Mouse (Mus musculus): ENCODE data around the gene Espn. TPM values are rescaled to one million over a fixed set of nuclear protein-coding genes. Genes with fewer than 3 reads are reported as not detected.
A peak's percentile ranks its signal among the peaks of the same experiment; 100 is the strongest.

Gene Espn
- total and polyA plus RNA-seq, 2 experiments from 2014 or later, result 0.47 to 0.71 TPM

DNA sequence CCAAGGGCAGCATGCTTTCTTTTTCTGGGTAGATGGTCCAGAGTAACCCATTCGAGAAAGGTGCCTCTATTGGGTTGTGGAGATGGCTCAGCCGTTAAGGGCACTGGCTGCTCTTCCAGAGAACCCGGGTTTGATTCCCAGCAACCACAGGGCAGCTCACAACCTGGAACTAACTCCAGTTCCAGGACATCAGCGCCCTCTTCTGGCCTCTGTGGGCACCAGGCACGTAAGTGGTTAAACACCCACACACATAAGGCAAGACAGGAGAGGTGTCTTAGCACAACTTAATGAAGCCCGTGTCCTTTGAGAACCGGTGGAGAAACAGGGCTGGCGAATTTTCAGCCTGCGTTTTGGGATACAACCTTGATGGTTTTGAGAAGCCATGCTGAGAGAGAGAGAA, 77.6 kb downstream of the Espn start:
- ATAC-seq, result no peak
- Histone ChIP-seq H3K9ac (replicated peaks; ENCODE audit: low read length) (no peak overlapping the region), H3K9me3 (ENCODE audit: low read length) (no peaks in the 10 kb centered on the region), H3K27ac (no peak overlapping the region), H3K4me2 (ENCODE audit: low read depth, low read length) (no peak overlapping the region), H3K27me3 (ENCODE audit: insufficient read depth, low read length) (no peaks in the 10 kb centered on the region), H3K4me1 (ENCODE audit: insufficient read depth, low read length) (0 out of 2 replicates have a peak, but pooled peaks cover 8% of the 10 kb centered on the region), H3K4me3 (ENCODE audit: low read length) (no peak overlapping the region), H3K36me3 (ENCODE audit: insufficient read depth, low read length) (no peaks in the 10 kb centered on the region)
- TF ChIP-seq CTCF (IDR thresholded peaks at IDR 0.05; ENCODE audit: low read depth), result peak; percentile 16; the same call in 1 of the 2 replicates
- WGBS, result 89% methylated on average over 9 of the region's 9 CpGs
- DNase-seq (ENCODE audit: low spot score), result no peak

DNA sequence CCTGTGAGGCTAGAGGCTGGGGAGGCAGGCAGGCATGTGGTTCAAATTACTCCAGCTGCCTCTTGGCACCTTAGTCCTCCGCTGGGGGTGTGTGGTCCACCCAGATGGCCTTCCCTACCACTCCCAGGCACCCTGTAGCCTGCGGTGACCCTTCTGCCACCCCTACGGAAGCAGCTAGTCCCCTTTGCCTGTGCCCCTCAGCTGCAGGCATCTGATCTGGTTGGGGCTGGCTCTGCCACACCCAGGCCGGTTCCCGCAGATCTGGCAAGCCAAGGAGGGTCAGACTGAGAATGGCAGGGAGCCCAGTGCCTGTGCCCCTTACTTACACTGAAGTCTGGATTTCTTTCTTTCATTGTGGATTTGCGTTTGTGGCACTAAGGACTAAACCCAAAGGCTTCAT, 78.5 kb downstream of the Espn start:
- H3K4me1 ChIP-seq (ENCODE audit: insufficient read depth, low read length), result 0 out of 2 replicates have a peak, but pooled peaks cover 8% of the 10 kb centered on the region
- DNase-seq (ENCODE audit: low spot score), result no peak
- WGBS, result 52% methylated on average over 6 of the region's 6 CpGs
- no peak overlapping the region for H3K4me3 ChIP-seq (ENCODE audit: low read length)
- no peaks in the 10 kb centered on the region for H3K9me3 ChIP-seq (ENCODE audit: low read length)
- no peak for ATAC-seq
- no peaks in the 10 kb centered on the region for H3K27me3 ChIP-seq (ENCODE audit: insufficient read depth, low read length)
- no peak overlapping the region for H3K27ac ChIP-seq
- H3K4me2 ChIP-seq (ENCODE audit: low read depth, low read length), result no peak overlapping the region
- no peaks in the 10 kb centered on the region for H3K36me3 ChIP-seq (ENCODE audit: insufficient read depth, low read length)
- TF ChIP-seq CTCF (IDR thresholded peaks at IDR 0.05; ENCODE audit: low read depth), result no peak
- no peak overlapping the region for H3K9ac ChIP-seq (replicated peaks; ENCODE audit: low read length)

GRCm38 (mm10) chr4:152072655-152073054, 79.5 kb downstream of the Espn start:
- peak overlapping the region; percentile 18; the same call in 1 of the 2 replicates for H3K4me2 ChIP-seq (ENCODE audit: low read depth, low read length)
- no peaks in the 10 kb centered on the region for H3K36me3 ChIP-seq (ENCODE audit: insufficient read depth, low read length)
- H3K4me1 ChIP-seq (ENCODE audit: insufficient read depth, low read length), result 0 out of 2 replicates have a peak, but pooled peaks cover 5% of the 10 kb centered on the region
- 37% methylated on average over 10 of the region's 10 CpGs for WGBS
- no peaks in the 10 kb centered on the region for H3K27me3 ChIP-seq (ENCODE audit: insufficient read depth, low read length)
- H3K9ac ChIP-seq (replicated peaks; ENCODE audit: low read length), result no peak overlapping the region
- DNase-seq (ENCODE audit: low spot score) (peak; percentile 40), ATAC-seq (no peak)
- no peaks in the 10 kb centered on the region for H3K9me3 ChIP-seq (ENCODE audit: low read length)
- H3K27ac ChIP-seq, result peak overlapping the region; percentile 52; the same call in 1 of the 2 replicates
- TF ChIP-seq CTCF (IDR thresholded peaks at IDR 0.05; ENCODE audit: low read depth), result no peak
- no peak overlapping the region for H3K4me3 ChIP-seq (ENCODE audit: low read length)

GRCm38 (mm10) chr4:152072121-152072601, 80.0 kb downstream of the Espn start, which contains the start of gene Plekhg5:
Gene Plekhg5 (plus strand): TSS chr4:152072498.
- 30% methylated on average over 10 of the region's 10 CpGs for WGBS
- DNase-seq (ENCODE audit: low spot score), result peak; percentile 66
- TF ChIP-seq CTCF (IDR thresholded peaks at IDR 0.05; ENCODE audit: low read depth), result no peak
- peak within 1 kb of the TSS; percentile 52; the same call in 1 of the 2 replicates for H3K27ac ChIP-seq
- H3K36me3 ChIP-seq (ENCODE audit: insufficient read depth, low read length), result no peaks in the 10 kb centered on the region
- H3K4me1 ChIP-seq (ENCODE audit: insufficient read depth, low read length), result 0 out of 2 replicates have a peak, but pooled peaks cover 5% of the 10 kb centered on the region
- peak; percentile 66 for ATAC-seq
- peak within 1 kb of the TSS; percentile 18; the same call in 1 of the 2 replicates for H3K4me2 ChIP-seq (ENCODE audit: low read depth, low read length)
- no peaks in the 10 kb centered on the region for H3K27me3 ChIP-seq (ENCODE audit: insufficient read depth, low read length)
- no peak within 1 kb of the TSS for H3K4me3 ChIP-seq (ENCODE audit: low read length)
- H3K9ac ChIP-seq (replicated peaks; ENCODE audit: low read length), result no peak within 1 kb of the TSS
- H3K9me3 ChIP-seq (ENCODE audit: low read length), result no peaks in the 10 kb centered on the region

DNA sequence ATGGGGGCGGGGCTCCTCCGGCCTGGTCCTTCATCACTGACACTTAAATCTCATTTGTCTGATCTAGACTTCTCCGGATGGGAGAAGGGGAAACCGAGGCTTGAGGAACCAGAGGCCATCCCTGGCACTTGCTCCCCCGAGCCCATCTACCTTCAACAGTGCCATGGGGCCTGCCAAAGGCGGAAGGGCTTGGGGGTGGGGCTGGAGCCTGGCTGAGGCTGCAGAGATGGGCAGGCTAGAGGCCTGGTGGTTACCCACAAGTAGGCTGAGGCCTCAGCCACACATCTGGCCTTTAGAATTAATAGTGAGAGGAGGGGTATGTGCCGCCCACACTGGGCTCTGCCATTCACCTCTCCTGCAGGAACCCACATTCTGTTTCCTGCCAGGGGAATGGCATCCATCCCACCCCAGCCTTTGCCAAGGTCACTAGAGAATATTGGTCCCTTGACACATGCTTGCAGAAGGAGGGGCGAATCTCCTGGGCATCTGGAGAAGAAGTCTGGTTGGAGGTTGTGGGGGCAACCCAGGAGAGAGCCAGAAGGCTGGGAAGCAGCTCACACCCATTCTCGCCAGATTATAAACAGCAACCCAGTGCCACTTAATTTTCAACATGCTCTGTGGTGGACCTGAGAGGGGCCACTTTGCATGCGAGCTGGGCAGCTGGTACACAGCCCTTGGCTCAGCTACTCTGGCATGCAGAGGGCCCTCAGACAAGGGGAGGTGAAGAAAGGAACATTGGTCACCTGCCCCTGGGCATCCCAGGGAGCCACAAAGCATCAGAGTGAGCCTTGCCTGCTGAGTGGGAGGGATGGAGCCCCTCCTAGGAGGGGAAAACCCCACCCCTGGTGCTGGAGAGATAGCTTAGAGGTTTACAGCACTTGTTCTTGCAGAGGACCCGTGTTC, 81.4 kb downstream of the Espn start:
- H3K27me3 ChIP-seq (ENCODE audit: insufficient read depth, low read length), result no peaks in the 10 kb centered on the region
- no peak overlapping the region for H3K9ac ChIP-seq (replicated peaks; ENCODE audit: low read length)
- H3K4me1 ChIP-seq (ENCODE audit: insufficient read depth, low read length), result 0 out of 2 replicates have a peak, but pooled peaks cover 5% of the 10 kb centered on the region
- ATAC-seq (peak; percentile 42), DNase-seq (ENCODE audit: low spot score) (no peak)
- H3K27ac ChIP-seq, result no peak overlapping the region
- H3K4me3 ChIP-seq (ENCODE audit: low read length), result no peak overlapping the region
- no peak overlapping the region for H3K4me2 ChIP-seq (ENCODE audit: low read depth, low read length)
- 69% methylated on average over 11 of the region's 11 CpGs for WGBS
- H3K36me3 ChIP-seq (ENCODE audit: insufficient read depth, low read length), result no peaks in the 10 kb centered on the region
- no peaks in the 10 kb centered on the region for H3K9me3 ChIP-seq (ENCODE audit: low read length)
- TF ChIP-seq CTCF (IDR thresholded peaks at IDR 0.05; ENCODE audit: low read depth), result no peak

Other genes with a start within 250 kb of the Espn start
- 94.5 and 108 TPM in 2 replicates for gene Dnajc11, start 218.7 kb downstream of the Espn start, total RNA-seq (2014; rRNA removed)
- 64.1 and 65.6 TPM in 2 replicates for gene Dnajc11, start 218.7 kb downstream of the Espn start, polyA plus RNA-seq (2015; fragmentation: Nextera tagmentation; extraction: Ambion mirVana)
- 12.1 and 14.9 TPM in 2 replicates for gene Thap3, start 163.4 kb downstream of the Espn start, total RNA-seq (2014; rRNA removed)
- gene Thap3, start 163.4 kb downstream of the Espn start, polyA plus RNA-seq (2015; fragmentation: Nextera tagmentation; extraction: Ambion mirVana), result 42.1 and 47.3 TPM in 2 replicates
- 19.9 and 20.8 TPM in 2 replicates for gene Phf13, start 156.1 kb downstream of the Espn start, total RNA-seq (2014; rRNA removed)
- 14.6 and 15.0 TPM in 2 replicates for gene Phf13, start 156.1 kb downstream of the Espn start, polyA plus RNA-seq (2015; fragmentation: Nextera tagmentation; extraction: Ambion mirVana)
- 12.3 and 14.0 TPM in 2 replicates for gene Klhl21, start 143.6 kb downstream of the Espn start, total RNA-seq (2014; rRNA removed)
- gene Klhl21, start 143.6 kb downstream of the Espn start, polyA plus RNA-seq (2015; fragmentation: Nextera tagmentation; extraction: Ambion mirVana), result 4.5 and 4.8 TPM in 2 replicates
- 7.0 and 8.6 TPM in 2 replicates for gene Zbtb48, start 124.7 kb downstream of the Espn start, total RNA-seq (2014; rRNA removed)
- gene Zbtb48, start 124.7 kb downstream of the Espn start, polyA plus RNA-seq (2015; fragmentation: Nextera tagmentation; extraction: Ambion mirVana), result 10.7 and 16.2 TPM in 2 replicates
- 0.42 and 0.93 TPM in 2 replicates for gene Tas1r1, start 113.8 kb downstream of the Espn start, total RNA-seq (2014; rRNA removed)
- 1.7 TPM in 2 replicates for gene Tas1r1, start 113.8 kb downstream of the Espn start, polyA plus RNA-seq (2015; fragmentation: Nextera tagmentation; extraction: Ambion mirVana)
- gene Nol9, start 113.0 kb downstream of the Espn start, total RNA-seq (2014; rRNA removed), result 33.0 and 39.4 TPM in 2 replicates
- gene Nol9, start 113.0 kb downstream of the Espn start, polyA plus RNA-seq (2015; fragmentation: Nextera tagmentation; extraction: Ambion mirVana), result 17.1 and 17.9 TPM in 2 replicates
- gene Plekhg5, start 79.9 kb downstream of the Espn start, total RNA-seq (2014; rRNA removed), result 20.7 and 21.0 TPM in 2 replicates
- gene Plekhg5, start 79.9 kb downstream of the Espn start, polyA plus RNA-seq (2015; fragmentation: Nextera tagmentation; extraction: Ambion mirVana), result 13.1 and 13.3 TPM in 2 replicates
- 0.22 and 1.6 TPM in 2 replicates for gene Tnfrsf25, start 36.4 kb downstream of the Espn start, total RNA-seq (2014; rRNA removed)
- gene Tnfrsf25, start 36.4 kb downstream of the Espn start, polyA plus RNA-seq (2015; fragmentation: Nextera tagmentation; extraction: Ambion mirVana), result 0.48 and 0.62 TPM in 2 replicates
- not detected in 2 replicates for gene Hes2, start 6.5 kb upstream of the Espn start, total RNA-seq (2014; rRNA removed)
- gene Hes2, start 6.5 kb upstream of the Espn start, polyA plus RNA-seq (2015; fragmentation: Nextera tagmentation; extraction: Ambion mirVana), result not detected in 2 replicates
- gene Acot7, start 25.8 kb upstream of the Espn start, total RNA-seq (2014; rRNA removed), result 249 and 259 TPM in 2 replicates
- 455 and 488 TPM in 2 replicates for gene Acot7, start 25.8 kb upstream of the Espn start, polyA plus RNA-seq (2015; fragmentation: Nextera tagmentation; extraction: Ambion mirVana)
- gene Gpr153, start 121.9 kb upstream of the Espn start, total RNA-seq (2014; rRNA removed), result 167 and 170 TPM in 2 replicates
- gene Gpr153, start 121.9 kb upstream of the Espn start, polyA plus RNA-seq (2015; fragmentation: Nextera tagmentation; extraction: Ambion mirVana), result 17.1 and 19.0 TPM in 2 replicates
- gene Hes3, start 139.3 kb upstream of the Espn start, total RNA-seq (2014; rRNA removed), result 0.26 and 0.40 TPM in 2 replicates
- 0.15 and 0.19 TPM in 2 replicates for gene Hes3, start 139.3 kb upstream of the Espn start, polyA plus RNA-seq (2015; fragmentation: Nextera tagmentation; extraction: Ambion mirVana)
- 35.3 and 42.6 TPM in 2 replicates for gene Icmt, start 144.9 kb upstream of the Espn start, total RNA-seq (2014; rRNA removed)
- gene Icmt, start 144.9 kb upstream of the Espn start, polyA plus RNA-seq (2015; fragmentation: Nextera tagmentation; extraction: Ambion mirVana), result 15.9 and 16.4 TPM in 2 replicates
- gene Rnf207, start 166.6 kb upstream of the Espn start, total RNA-seq (2014; rRNA removed), result 5.7 and 7.7 TPM in 2 replicates
- 6.6 and 6.9 TPM in 2 replicates for gene Rnf207, start 166.6 kb upstream of the Espn start, polyA plus RNA-seq (2015; fragmentation: Nextera tagmentation; extraction: Ambion mirVana)
- gene Rpl22, start 173.4 kb upstream of the Espn start, total RNA-seq (2014; rRNA removed), result 164 and 185 TPM in 2 replicates
- gene Rpl22, start 173.4 kb upstream of the Espn start, polyA plus RNA-seq (2015; fragmentation: Nextera tagmentation; extraction: Ambion mirVana), result 156 and 176 TPM in 2 replicates
- 60.1 and 61.2 TPM in 2 replicates for gene Chd5, start 186.3 kb upstream of the Espn start, total RNA-seq (2014; rRNA removed)
- gene Chd5, start 186.3 kb upstream of the Espn start, polyA plus RNA-seq (2015; fragmentation: Nextera tagmentation; extraction: Ambion mirVana), result 65.6 and 69.7 TPM in 2 replicates

Data from hindbrain, postnatal 0 days (tissue).